Mouse (Mus musculus): ENCODE measurements around the gene Pitpnc1.

DNA sequence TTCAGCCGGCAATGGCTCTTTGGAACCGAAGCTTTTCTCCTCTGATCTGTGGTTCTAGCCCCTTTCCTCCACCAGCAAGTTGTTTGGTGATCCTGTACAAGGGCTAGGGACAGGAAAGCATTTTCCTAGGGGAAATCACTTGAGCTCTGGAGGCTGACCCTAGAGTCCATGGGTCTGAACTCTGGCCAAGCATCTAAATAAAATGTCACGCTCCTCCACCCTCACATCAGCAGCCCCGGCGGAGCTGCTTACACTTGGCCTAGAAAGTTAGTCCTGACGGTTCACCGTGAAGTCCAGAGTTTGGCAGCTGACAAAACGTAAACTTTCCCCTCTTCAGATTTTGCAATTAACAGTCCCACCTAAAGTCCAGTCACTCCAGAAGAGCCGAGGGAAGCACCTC lies 90.5 kb downstream of the Pitpnc1 start:
- TF ChIP-seq CTCF (conservative IDR thresholded peaks at IDR 0.05 in 1 of 2, IDR thresholded peaks at IDR 0.05 in 1 of 2; ENCODE audit: low read depth in 2 of 2, low read length in 2 of 2) (no peak), ZNF384 (IDR thresholded peaks at IDR 0.05; ENCODE audit: low read depth, low read length) (no peak), POLR2A (IDR thresholded peaks at IDR 0.05; ENCODE audit: low read depth, low read length) (no peak), RCOR1 (conservative IDR thresholded peaks at IDR 0.05; ENCODE audit: low read depth, low read length) (no peak), SMC3 (IDR thresholded peaks at IDR 0.05; ENCODE audit: low read depth, low read length) (no peak), ZC3H11A (IDR thresholded peaks at IDR 0.05; ENCODE audit: low read depth, low read length) (no peak)
